Mouse (Mus musculus): ENCODE data around the gene Hoxa1.

DNA sequence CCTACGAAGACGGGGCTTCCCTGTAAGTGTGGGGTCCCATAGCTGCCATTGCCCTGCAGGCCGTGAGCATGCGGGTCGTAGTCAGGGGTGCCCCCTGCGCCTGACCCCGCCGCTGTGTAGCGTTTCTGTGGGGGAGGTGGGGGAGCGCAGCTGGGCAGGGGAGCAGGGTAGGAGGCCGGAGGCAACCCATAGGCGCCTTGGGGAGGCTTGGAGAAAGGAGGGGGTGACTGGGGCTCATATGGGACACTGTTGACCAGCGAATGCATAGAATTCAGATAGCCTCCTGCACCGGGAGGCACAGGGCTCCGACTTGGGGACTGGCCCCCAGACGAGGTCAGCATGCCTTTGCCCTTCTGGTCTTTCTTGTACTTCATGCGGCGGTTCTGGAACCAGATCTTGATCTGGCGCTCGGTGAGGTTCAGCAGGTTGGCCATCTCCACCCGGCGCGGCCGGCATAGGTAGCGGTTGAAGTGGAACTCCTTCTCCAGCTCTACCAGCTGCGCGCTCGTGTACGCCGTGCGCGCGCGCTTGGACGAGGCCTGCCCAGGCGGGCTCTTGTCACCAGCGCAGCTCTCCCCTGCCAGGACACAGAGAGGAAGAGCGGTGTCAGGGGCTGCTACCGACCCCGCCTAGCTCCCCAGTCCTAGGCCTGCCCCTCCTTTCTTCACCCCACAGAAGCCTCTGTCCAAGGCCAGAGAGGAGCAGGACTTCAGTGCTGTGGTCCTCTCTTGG lies 12.2 kb upstream of the Hoxa1 start:
- TF ChIP-seq CTCF (IDR thresholded peaks at IDR 0.05; ENCODE audit: borderline replicate concordance, insufficient read depth, low read length) (no peak), POLR2A (IDR thresholded peaks at IDR 0.05; ENCODE audit: low read depth, low read length) (no peak)
